Mouse (Mus musculus) cerebellum, adult 9-11 months (tissue): ENCODE data around the gene 2310061N02Rik.
"Not testable (repeated sequence)": the region's sequence is repeated elsewhere in the genome, so short reads cannot be mapped to it uniquely, and the experiment has no call there.

Experiments
- DNase-seq: peaks from one replicate; pipeline ENCODE4 v3.0.0; 2022

2310061N02Rik gene

GRCm38 (mm10) chr16:88707496-88708012, at the start of gene 2310061N02Rik:
TSS of gene 2310061N02Rik (minus strand) at chr16:88707962.
- peak; percentile 11 for DNase-seq

DNA sequence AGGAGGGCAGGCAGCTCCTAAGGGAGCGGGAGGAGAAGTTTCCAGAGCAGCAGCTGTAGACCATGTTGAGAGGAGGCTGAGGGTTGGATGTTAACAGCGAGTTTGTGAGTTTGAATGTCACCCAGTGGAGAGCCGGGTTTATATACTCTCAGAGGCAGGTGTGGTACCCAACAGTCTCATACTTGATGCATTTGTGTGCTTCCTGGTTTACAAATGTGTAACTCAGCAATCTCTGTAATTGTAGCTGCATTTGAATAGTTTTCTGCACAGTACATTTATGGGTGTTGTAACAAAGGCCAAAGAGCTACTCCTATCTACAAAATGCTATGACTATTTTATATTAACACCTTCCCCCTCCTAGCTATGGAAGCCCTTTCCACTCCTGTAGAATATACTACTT, 43.8 kb upstream of the 2310061N02Rik start, which contains the start of gene Krtap13:
TSS of gene Krtap13 (minus strand) at position 101 of the 400 bp plus-strand sequence.
- not testable (repeated sequence) for DNase-seq

- no peak for DNase-seq
Observed at GRCm38 (mm10) chr16:88747943-88748342, 40.2 kb upstream of the 2310061N02Rik start.

- no peak for DNase-seq
Observed at GRCm38 (mm10) chr16:88744750-88745340, 37.1 kb upstream of the 2310061N02Rik start.

- no peak for DNase-seq
Observed at GRCm38 (mm10) chr16:88735391-88735790, 27.6 kb upstream of the 2310061N02Rik start.

DNA sequence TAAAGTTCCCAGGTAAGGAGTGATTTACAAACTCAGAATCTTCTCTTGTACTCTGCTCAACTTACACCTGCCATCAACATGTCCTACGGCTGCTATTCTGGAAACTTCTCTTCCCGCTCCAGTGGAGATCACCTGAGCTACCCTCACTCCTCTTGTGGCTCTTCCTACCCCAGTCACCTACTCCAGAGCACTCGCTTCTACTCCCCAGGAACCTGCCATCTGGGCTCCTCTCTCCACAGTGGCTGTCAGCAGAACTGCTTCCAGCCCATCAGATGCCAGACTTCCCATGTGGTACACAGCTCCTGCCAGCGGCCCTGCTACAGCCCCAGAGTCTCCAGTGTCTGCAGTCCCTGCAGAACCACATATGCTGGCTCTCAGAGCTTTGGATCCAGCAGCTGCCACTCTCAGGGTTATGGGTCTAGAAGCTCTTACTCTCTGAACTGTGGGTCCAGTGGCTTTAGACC, 21.1 kb upstream of the 2310061N02Rik start, which contains the start of gene Krtap13-1:
TSS of gene Krtap13-1 (plus strand) at position 51 of the 464 bp plus-strand sequence.
- DNase-seq: peak; percentile 21

DNA sequence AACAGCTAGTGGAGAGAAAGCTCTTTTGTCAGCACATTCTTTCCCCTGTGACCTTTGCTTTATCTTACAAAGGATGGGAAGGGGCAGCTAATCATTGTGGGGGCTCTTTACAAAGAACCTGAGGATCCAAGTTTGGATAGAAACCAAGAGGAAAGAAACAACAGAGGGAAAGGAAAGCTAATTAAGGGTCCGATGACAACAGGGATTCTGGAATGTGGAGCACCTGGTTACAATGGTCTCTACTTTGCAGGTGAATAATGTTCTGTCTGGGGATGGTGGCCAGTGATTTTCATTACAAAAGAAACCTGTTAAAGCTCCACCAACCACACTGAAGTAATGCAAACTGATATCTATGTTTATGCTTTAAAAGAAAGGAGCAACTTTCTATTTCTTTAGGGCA, 12.3 kb upstream of the 2310061N02Rik start:
- DNase-seq: no peak

DNA sequence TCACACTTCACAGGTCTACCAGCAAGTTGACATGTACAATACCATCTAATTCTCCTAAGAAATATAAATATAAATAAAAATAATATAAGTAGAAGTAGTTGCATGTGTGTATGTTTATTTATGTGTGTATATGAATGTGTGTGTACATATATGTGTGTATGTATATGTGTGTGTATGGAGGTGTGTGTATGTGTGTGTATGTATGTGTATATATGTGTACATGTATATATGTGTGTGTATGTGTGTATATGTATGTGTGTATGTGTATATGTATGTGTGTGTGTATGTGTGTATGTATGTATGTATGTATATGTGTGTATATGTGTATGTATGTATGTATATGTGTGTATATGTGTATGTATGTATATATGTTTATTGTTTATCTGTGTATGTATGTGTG, 8.8 kb upstream of the 2310061N02Rik start:
- DNase-seq: no peak

DNA sequence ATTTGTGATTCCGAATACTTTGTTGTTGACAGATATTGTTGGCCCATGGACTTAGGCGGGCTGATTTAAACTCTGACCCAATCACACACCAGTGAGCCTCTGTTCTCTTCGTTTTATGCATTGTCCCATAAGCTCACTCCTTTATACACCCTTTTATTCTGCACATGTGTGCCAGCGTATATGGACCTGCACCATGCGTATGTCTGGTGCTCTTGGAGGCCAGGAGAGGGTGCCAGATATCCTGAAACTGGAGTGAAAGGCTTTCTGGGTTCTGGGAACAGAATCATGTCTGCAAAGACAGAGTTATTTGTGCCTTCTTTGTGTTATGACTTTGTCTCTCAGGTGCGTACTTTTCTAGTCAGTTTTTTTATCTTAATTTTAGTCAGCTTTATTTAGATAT, 3.5 kb upstream of the 2310061N02Rik start:
- DNase-seq: no peak

DNA sequence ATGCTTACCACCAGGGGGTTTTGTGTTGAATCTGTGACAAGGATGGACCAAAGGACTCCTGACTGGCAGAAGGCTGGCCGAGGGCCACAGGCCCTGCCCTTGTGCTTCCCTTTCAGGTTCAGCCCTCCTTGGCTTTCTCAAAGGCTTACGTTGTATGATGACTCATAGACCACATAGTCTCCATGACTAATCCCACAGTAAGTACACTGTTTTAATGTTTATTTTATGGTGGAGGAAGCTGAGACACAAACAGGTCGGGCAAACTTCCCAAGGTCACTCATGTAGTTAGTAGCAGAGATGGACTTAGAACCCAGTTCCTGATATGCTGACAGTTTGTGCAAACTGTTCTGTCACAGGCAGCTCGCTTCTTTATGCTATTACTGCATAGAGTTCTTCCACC, 3.0 kb upstream of the 2310061N02Rik start:
- DNase-seq: no peak

- DNase-seq: no peak
Observed at GRCm38 (mm10) chr16:88701072-88701864, 6.5 kb downstream of the 2310061N02Rik start.

- no peak for DNase-seq
Observed at GRCm38 (mm10) chr16:88696256-88696655, 11.5 kb downstream of the 2310061N02Rik start.

DNA sequence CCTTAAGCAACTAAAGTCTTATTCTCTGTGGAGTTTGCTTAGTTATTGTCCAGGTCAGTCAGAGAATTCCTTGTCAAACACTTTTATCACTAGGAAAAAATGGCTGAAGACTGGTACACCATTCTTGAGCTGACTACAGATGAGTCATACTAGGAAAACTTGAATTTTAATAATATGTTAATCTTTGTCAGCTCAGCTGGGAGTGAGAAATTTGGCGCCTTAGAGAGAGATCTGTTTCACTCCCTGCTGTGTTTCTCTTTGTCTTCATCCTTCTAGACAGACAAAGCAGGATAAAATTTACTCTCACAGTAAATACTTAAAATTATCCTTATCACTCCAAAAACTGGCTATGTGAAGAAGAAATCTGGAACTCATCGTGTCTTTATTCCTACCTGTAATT, 26.5 kb downstream of the 2310061N02Rik start:
- no peak for DNase-seq

DNA sequence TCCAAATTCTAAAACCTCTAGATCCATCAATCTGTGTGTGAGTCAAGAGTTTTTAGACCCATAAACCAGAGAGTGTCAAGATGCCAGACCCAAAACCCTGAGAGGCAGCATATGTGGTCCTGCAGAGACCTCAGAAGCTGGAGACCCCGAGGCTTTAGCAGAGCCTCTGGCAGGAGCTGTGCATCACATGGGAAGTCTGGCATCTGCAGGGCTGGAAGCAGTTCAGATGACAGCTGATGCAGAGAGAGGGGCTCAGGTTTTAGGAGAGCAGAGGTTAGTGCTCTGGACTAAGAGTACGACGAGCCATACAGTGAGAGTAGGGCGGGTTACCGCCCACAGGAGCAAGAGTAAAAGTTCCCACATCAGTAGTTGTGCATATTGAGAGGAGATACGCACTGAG, 28.7 kb downstream of the 2310061N02Rik start:
- DNase-seq: no peak

DNA sequence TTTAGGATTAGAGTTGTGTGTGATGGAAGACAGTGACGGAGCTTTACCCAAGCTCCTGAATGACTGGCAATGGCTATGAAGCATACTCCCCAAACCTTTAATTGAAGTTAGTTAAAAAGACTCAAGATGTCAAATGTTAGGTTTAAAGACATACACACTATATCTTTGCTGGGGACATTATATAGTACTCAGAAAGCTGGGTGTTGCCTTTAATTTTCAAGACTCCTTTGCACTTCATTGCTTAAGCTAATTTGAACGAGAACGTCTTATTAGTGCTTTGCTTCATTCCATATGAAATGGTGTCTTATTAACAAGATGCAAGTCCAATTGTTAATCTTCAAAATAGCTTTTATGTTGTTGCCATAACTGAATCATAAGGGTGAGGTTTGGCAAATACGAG, 36.2 kb downstream of the 2310061N02Rik start, which contains the start of gene Krtap27-1:
TSS of gene Krtap27-1 (minus strand) at position 101 of the 400 bp plus-strand sequence.
- no peak for DNase-seq

- DNase-seq: no peak
Observed at GRCm38 (mm10) chr16:88657426-88657825, 50.3 kb downstream of the 2310061N02Rik start.
